Mouse (Mus musculus): ENCODE data around the gene Zfp316.

DNA sequence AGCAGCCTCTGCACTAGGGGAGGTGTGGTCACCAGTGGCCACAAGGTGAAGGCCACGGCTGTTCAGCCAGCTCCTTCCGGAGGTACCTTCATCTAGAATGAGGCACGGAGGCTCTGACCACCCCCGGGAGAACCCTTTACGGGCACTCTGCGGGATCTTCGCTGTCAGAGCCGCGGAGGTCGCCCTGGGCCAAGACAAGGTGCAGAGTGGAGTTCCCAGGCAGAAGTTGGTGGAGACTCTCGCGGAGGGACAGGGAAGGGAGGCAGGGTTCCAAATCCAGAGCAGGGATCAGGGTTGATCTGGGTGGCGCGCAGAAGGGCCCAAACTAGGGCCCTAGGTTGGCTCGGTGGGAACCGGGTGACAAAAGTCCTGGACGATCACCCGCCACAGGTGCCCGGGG is 23.1 kb upstream of the Zfp316 start:
- TF ChIP-seq CTCF (IDR thresholded peaks at IDR 0.05; ENCODE audit: low read depth, low read length) (no peak), POLR2A (IDR thresholded peaks at IDR 0.05; ENCODE audit: extremely low read depth, insufficient read depth, low read length) (no peak)
